Mouse (Mus musculus) forebrain, postnatal 0 days (tissue): ENCODE results near the gene Glo1. TPM values are rescaled to one million over a fixed set of nuclear protein-coding genes. Genes with fewer than 3 reads are reported as not detected.
"Not testable (repeated sequence)": the region's sequence is repeated elsewhere in the genome, so short reads cannot be mapped to it uniquely, and the experiment has no call there.

Source experiments
- ATAC-seq: fragments of 200-750 bp; cut with Nextera tagmentation; 2 replicates; pipeline ENCODE4 v1.8.0; 2017; ENCODE audit warnings: mild to moderate bottlenecking, moderate library complexity
- DNase-seq: peaks from one replicate; pipeline ENCODE4 v3.0.0-alpha.2; 2015
- H3K27ac ChIP-seq: fragments of 300-500 bp; sonication (generic); 2 replicates; pipeline ENCODE4 v1.5.1; 2014; ENCODE audit warnings: low read depth, mild to moderate bottlenecking, antibody characterized with exemption, low read length, moderate library complexity, mixed read lengths
- H3K27me3 ChIP-seq: fragments of 300-500 bp; sonication (generic); 2 replicates; pipeline ENCODE4 v1.6.1; 2014; ENCODE audit warnings: mild to moderate bottlenecking, low read length, mixed read lengths; ENCODE audit not compliant: insufficient read depth
- H3K36me3 ChIP-seq: fragments of 300-500 bp; sonication (generic); 2 replicates; pipeline ENCODE4 v1.6.1; 2014; ENCODE audit warnings: mild to moderate bottlenecking, moderate library complexity; ENCODE audit not compliant: insufficient read depth
- H3K4me1 ChIP-seq: fragments of 300-500 bp; sonication (generic); 2 replicates; pipeline ENCODE4 v1.6.1; 2014; ENCODE audit warnings: antibody characterized with exemption; ENCODE audit not compliant: insufficient read depth
- H3K4me2 ChIP-seq: fragments of 300-500 bp; sonication (generic); 2 replicates; pipeline ENCODE4 v1.6.1; 2014; ENCODE audit warnings: low read depth, mild to moderate bottlenecking, moderate library complexity
- H3K4me3 ChIP-seq: fragments of 300-500 bp; sonication (generic); 2 replicates; pipeline ENCODE4 v1.5.1; 2014; ENCODE audit warnings: low read depth, low read length, mixed read lengths
- H3K9ac ChIP-seq: fragments of 300-500 bp; sonication (generic); 2 replicates; pipeline ENCODE4 v1.6.1; 2014; ENCODE audit warnings: mild to moderate bottlenecking
- H3K9me3 ChIP-seq: fragments of 300-500 bp; sonication (generic); 2 replicates; pipeline ENCODE4 v1.6.1; 2016; ENCODE audit warnings: low read length
- CTCF ChIP-seq: sonication (generic); IDR thresholded peaks from 2 replicates; pipeline ENCODE4 v1.5.1; 2016; ENCODE audit warnings: antibody characterized with exemption, control low read depth, low read depth
- WGBS: fragments of 180-500 bp; shearing (Covaris S2); extraction: QIAGEN DNeasy Blood & Tissue Kit; methylation state at CpG from one replicate; pipeline ENCODE4 v1.1.7; 2014; 5-methylcytosine and 5-hydroxymethylcytosine counted together
- polyA plus RNA-seq: library from polyadenylated mRNA; unstranded; fragments of >200 nt; fragmentation: Nextera tagmentation; extraction: Ambion mirVana; gene quantifications from 2 replicates; pipeline ENCODE4 v1.2.1, GENCODE M21; 2015
- total RNA-seq: library from RNA; depleted of rRNA; stranded (reverse); fragments of >200 nt; gene quantifications from 2 replicates; pipeline ENCODE4 v1.2.3, GENCODE M21; 2014; rRNA removed

Glo1 gene
- total RNA-seq (150 and 172 TPM in 2 replicates), polyA plus RNA-seq (186 and 194 TPM in 2 replicates)

DNA sequence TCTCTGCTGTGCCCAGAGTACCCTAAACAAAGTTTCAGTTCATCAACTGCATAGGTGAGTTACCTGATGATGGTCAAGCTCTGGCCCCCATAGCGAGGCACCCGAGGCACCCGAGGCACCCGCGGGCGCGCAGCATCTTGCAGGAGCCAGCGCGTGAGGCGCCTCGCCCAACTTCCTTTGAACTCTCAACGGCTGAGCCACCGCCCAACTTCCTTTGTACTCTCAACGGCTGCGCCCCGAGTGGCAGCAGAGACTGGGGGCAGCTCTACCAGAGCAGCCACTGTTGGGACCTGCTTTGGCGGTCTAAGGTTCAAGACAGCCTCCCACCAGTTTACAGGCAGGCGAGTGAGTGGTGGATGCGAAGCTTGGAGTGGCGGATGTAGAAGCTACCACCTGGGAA is at the start of gene Glo1:
Glo1 (minus strand) TSS at position 153 of the 400 bp plus-strand sequence.
- H3K27me3 ChIP-seq, H3K9me3 ChIP-seq, H3K9ac ChIP-seq, H3K4me2 ChIP-seq, H3K4me1 ChIP-seq, DNase-seq, H3K36me3 ChIP-seq, ATAC-seq, H3K4me3 ChIP-seq, H3K27ac ChIP-seq: not testable (repeated sequence)
- no CpG with 5 or more reads among the region's 20 CpGs for WGBS

DNA sequence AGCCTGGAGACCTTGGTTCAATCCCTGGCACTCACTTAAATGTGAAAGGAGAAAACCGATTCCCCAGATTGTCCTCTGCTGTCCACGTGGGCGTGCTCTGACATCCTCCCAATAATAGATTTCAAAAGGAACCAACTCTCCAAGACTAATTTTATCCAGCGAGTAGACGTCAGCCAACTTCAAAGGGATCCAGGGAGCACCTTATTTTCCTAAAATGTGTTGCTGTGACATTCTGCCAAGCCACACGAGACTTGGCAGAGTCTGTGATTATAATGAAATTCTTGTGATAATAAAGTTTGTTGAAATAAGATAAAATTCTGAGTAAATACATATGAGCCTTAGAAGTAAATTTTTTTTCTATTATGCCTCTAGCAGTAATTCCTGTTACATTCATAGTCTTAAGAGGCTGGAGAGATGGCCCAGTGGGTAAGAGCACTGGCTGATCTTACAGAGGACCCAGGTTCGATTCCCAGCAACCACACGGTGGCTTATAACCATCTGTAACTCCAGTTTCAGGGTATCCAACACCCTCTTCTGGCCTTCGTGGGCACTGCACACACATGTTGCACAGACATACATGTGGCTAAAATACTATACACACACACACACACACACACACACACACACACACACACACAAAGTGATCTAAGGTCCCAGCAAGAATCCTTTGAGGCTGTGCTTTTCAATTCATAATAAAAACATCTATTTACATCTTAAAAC is 48.5 kb upstream of the Glo1 start:
- H3K27me3 ChIP-seq, result no peaks in the 10 kb centered on the region
- no peak for ATAC-seq
- no peak overlapping the region for H3K4me3 ChIP-seq
- H3K9me3 ChIP-seq, result no peaks in the 10 kb centered on the region
- peak; percentile 66 for DNase-seq
- H3K4me1 ChIP-seq, result no peaks in the 10 kb centered on the region
- TF ChIP-seq CTCF, result peak; percentile 15; the same call in 1 of the 2 replicates
- no peak overlapping the region for H3K4me2 ChIP-seq
- WGBS, result 71% methylated on average over 9 of the region's 9 CpGs
- H3K27ac ChIP-seq, result no peak overlapping the region
- no peaks in the 10 kb centered on the region for H3K36me3 ChIP-seq
- H3K9ac ChIP-seq, result no peak overlapping the region

DNA sequence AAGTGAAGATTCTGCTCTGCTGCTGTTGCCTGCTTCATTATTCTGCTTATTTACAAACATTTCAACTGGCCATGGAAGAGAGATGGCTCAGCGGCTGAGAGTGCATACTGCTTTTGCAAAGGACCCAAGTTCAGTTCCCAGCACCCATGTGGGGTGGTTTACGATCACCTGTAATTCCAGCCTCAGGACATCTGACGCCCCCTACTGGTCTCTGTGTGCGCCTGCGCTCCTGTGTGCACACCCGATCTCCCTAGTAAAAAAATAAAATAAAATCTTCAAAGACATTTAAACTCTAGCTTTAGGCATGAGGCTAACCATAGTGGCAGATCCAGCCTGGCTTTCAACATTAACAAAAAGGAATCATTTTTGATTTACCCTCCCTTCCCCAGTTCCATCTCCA is 46.4 kb upstream of the Glo1 start:
- no peak for TF ChIP-seq CTCF
- DNase-seq, result no peak
- Histone ChIP-seq H3K36me3 (no peaks in the 10 kb centered on the region), H3K4me2 (no peak overlapping the region), H3K27ac (no peak overlapping the region), H3K9me3 (no peaks in the 10 kb centered on the region), H3K27me3 (no peaks in the 10 kb centered on the region), H3K4me1 (no peaks in the 10 kb centered on the region), H3K9ac (no peak overlapping the region), H3K4me3 (no peak overlapping the region)
- WGBS, result 90% methylated on average over 6 of the region's 6 CpGs
- no peak for ATAC-seq

DNA sequence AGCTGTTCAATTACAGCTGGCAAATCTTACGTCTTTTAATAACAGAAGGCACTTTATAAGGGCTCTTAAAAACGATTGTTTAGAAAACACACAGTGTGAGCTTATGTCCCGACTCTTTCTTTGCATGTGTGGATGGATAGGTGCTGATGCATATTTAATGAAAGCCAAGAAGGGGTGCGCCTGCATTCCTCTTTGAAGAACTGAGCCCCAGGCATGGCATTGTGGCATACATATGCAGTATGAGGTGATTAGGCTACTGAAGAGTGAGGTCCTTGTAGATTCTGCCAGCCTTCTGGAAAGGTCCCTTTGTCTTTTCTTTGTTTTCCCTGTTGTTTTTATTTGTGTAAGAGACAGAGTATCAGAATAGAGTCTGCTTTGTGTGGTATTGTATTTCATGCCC is 45.9 kb upstream of the Glo1 start:
- H3K4me3 ChIP-seq, result no peak overlapping the region
- no peak overlapping the region for H3K4me2 ChIP-seq
- no peaks in the 10 kb centered on the region for H3K27me3 ChIP-seq
- H3K36me3 ChIP-seq, result no peaks in the 10 kb centered on the region
- 31% methylated on average over 4 of the region's 4 CpGs for WGBS
- no peak for TF ChIP-seq CTCF
- H3K27ac ChIP-seq, result no peak overlapping the region
- no peak for ATAC-seq
- H3K9me3 ChIP-seq, result no peaks in the 10 kb centered on the region
- peak; percentile 13 for DNase-seq
- no peaks in the 10 kb centered on the region for H3K4me1 ChIP-seq
- no peak overlapping the region for H3K9ac ChIP-seq

DNA sequence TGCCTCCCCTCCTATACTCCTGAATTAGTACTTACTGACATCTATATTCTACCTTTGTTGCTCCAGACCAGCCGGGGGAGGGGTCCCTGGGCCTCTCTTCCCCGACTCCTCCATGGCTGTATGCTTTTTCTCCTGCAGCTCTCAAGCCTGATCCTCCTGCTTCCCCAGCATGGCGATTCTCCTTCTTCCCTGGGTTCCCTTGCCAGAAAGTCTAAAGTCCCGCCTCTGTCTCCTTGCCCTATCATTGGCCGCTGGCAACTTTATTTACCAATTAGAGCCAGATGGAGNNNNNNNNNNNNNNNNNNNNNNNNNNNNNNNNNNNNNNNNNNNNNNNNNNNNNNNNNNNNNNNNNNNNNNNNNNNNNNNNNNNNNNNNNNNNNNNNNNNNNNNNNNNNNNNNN is 38.2 kb upstream of the Glo1 start:
- Histone ChIP-seq H3K36me3 (no peaks in the 10 kb centered on the region), H3K4me3 (no peak overlapping the region), H3K27ac (no peak overlapping the region), H3K9me3 (no peaks in the 10 kb centered on the region), H3K27me3 (no peaks in the 10 kb centered on the region), H3K4me1 (no peaks in the 10 kb centered on the region), H3K4me2 (no peak overlapping the region), H3K9ac (no peak overlapping the region)
- TF ChIP-seq CTCF, result no peak
- WGBS, result 84% methylated on average over 5 of the region's 5 CpGs
- no peak for DNase-seq
- ATAC-seq, result no peak

DNA sequence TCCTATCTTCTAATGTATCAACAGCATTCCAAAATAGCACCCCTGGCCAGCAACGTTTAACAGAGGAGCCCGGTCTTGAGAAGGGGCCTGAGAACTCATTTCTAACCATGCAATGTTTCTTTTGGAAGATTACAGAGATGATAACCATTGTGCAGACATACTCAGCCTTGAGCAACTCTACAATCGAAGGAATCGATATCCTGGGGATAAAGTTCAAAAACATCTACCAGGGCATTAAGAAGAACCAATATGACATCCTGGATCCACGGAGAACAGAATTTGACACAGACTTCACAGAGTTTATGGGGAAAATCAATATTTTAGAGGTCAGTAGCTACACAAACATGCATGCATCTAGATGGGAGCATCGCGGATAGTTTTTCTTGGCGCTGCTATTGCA is 36.5 kb upstream of the Glo1 start:
- ATAC-seq (no peak), DNase-seq (no peak)
- Histone ChIP-seq H3K9me3 (no peaks in the 10 kb centered on the region), H3K9ac (no peak overlapping the region), H3K4me3 (no peak overlapping the region), H3K36me3 (no peaks in the 10 kb centered on the region), H3K4me1 (no peaks in the 10 kb centered on the region), H3K4me2 (no peak overlapping the region), H3K27me3 (no peaks in the 10 kb centered on the region), H3K27ac (no peak overlapping the region)
- WGBS, result 93% methylated on average over 8 of the region's 8 CpGs
- no peak for TF ChIP-seq CTCF

DNA sequence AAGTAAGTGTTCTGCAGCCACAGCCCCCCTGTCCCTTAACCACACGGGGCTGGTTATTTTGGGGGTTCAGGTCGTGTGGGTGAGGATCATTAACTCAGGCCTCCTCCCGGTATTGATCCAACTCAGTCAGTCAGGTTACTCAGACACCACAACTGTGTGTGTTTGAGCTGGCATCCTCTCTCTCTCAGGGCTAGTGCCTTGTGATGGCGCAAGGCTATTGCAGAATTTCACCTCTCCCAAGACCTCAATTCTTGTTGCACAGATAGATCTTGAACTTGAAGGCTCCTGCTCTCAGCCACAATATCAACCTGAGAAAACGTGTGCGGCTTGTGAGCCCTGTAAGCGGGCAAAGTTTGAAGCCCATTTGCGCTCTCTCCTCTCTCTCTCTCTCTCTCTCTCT is 35.5 kb upstream of the Glo1 start:
- no peaks in the 10 kb centered on the region for H3K4me1 ChIP-seq
- H3K36me3 ChIP-seq, result no peaks in the 10 kb centered on the region
- no peaks in the 10 kb centered on the region for H3K9me3 ChIP-seq
- no peak overlapping the region for H3K4me3 ChIP-seq
- no peak overlapping the region for H3K27ac ChIP-seq
- no peaks in the 10 kb centered on the region for H3K27me3 ChIP-seq
- WGBS, result 73% methylated on average over 8 of the region's 8 CpGs
- H3K9ac ChIP-seq, result no peak overlapping the region
- DNase-seq, result no peak
- H3K4me2 ChIP-seq, result no peak overlapping the region
- TF ChIP-seq CTCF, result no peak
- ATAC-seq, result no peak
